Mouse (Mus musculus): ENCODE results near the gene Fam155a.

The Fam155a gene

DNA sequence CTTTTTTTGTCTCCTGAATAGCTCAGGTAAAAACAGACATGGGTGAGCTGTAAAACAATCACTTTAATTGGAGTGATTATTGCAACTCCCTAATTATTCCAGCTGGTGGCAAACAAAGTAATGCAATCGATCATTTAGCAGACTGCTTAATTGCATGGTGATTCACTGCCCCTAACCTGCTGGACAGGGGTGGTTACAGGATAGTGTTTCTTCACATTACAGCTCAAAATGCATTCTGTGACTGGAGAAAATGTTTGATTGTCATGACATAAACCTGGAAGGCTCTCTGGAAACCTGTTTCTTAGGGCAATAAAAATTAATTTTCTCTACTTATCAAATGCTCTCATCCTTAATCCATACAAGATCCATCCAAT, 276.7 kb downstream of the Fam155a start:
- no peak for DNase-seq (ENCODE audit: extremely low read depth, insufficient read length, low spot score)

DNA sequence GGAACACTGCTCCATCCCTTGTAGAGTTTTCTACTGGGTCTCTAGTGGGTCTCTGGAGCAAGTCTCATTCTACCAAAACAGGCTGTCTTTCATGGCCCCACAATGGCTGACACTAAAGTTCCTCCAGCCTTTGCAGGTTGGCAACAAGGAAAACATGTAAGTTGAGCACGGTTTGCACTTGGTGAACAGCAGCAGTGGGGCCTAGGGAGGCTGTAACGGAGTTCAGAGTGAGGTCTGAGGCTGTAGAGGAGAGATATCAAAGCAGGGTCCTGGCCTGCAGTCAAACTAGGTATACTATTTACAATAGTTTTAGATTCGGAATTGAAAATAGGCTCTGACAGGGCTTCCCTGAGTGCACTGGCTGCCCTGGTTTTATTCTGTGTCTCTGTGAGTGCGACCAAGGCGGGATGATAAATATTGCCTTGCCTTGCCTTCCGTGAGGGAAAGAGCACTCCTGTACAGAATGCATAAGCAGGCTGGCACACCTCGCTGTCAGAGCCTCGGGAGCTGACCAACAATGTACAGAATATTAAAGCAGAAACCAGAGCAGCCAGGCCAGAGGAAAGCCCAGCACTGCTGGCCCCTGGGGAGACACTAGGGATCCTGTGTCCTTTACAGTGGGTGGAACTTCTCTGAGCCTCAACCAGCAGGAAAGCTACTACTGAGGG, 277.3 kb downstream of the Fam155a start:
- no peak for DNase-seq (ENCODE audit: extremely low read depth, insufficient read length, low spot score)

DNA sequence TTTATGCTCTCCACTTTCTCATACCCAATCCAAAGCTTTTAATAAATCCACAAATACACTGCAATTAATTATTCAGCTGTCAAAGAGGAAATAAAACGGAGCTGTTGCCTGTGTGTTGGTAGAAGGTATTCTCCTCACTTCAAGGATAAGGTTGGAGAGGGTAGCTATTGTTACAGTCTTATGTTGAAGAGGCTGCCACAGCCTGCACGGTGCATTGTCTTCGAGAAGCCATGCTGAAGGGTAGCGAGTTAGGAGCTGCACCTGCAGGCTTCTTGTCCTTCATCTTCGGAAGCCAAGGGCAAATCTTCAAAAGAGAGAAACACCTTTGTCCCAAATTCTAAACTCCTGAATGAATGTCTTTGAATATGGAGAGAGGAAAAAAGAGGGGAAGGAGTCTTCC, 288.4 kb downstream of the Fam155a start:
- no peak for DNase-seq (ENCODE audit: extremely low read depth, insufficient read length, low spot score)

DNA sequence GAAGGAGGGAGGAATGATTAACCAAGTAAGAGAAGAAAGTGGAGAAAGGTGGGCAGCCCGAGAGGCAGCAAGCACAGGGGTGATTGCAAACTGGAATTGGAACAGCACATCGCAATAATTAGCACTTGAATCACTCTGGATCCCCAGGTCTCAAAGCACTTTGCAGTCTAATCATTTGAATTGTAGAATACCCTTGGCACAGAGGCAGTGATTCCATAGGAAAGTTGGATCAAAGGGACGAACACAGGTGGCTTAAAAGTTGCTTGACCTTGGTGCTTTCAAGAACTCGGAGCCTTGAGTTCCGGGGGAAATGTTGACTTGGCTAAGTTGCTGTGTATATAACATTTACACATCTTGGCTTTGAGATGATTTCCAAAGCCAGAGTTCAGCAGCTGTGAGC, 299.7 kb downstream of the Fam155a start:
- DNase-seq (ENCODE audit: extremely low read depth, insufficient read length, low spot score), result no peak

DNA sequence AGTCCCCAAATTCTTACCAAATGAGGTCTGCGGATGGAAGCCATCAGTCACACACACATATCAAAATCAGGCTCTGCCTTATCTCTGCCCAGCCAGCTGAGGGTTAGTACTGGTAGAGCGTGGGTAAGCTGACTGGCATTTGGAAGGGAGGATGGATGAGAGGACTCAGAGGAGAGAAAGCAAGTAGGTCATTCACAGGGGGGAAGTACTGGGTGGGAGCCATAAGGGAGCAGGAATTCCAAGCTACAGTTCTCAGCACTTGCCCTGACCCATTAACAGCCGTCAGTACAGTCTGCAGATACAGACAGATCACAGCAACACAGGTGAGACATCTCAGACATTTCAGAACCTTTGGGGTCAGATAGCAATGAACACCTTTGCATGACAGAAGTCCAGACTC, 300.8 kb downstream of the Fam155a start:
- no peak for DNase-seq (ENCODE audit: extremely low read depth, insufficient read length, low spot score)

- DNase-seq (ENCODE audit: extremely low read depth, insufficient read length, low spot score), result no peak
These were observed 309.9 kb downstream of the Fam155a start for GRCm38 (mm10) chr8:9461111-9461510.

DNA sequence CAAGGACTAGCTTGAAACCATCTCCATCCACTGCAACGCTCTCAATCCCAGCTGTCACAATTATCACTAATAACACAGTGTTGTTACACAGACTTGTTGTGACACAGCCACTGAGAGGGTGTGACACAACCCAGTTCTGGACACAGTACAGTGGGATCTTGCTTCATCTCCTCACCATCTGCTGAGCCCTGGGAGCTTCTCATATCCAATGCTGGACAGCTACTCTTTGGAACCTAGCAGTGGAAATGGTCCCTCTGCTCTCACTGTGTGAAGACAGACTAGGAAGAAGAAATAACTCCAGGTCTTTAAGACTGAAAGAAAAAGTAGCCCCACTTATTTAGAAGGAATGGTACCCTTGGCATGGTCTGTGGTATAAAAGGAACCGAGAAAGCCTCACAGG, 310.3 kb downstream of the Fam155a start:
- DNase-seq (ENCODE audit: extremely low read depth, insufficient read length, low spot score), result no peak

- DNase-seq (ENCODE audit: extremely low read depth, insufficient read length, low spot score), result no peak
These were observed 312.3 kb downstream of the Fam155a start for GRCm38 (mm10) chr8:9458614-9459013.

GRCm38 (mm10) chr8:9455138-9455537, 315.8 kb downstream of the Fam155a start:
- no peak for DNase-seq (ENCODE audit: extremely low read depth, insufficient read length, low spot score)

- DNase-seq (ENCODE audit: extremely low read depth, insufficient read length, low spot score), result no peak
These were observed 317.2 kb downstream of the Fam155a start for GRCm38 (mm10) chr8:9453742-9454141.

DNA sequence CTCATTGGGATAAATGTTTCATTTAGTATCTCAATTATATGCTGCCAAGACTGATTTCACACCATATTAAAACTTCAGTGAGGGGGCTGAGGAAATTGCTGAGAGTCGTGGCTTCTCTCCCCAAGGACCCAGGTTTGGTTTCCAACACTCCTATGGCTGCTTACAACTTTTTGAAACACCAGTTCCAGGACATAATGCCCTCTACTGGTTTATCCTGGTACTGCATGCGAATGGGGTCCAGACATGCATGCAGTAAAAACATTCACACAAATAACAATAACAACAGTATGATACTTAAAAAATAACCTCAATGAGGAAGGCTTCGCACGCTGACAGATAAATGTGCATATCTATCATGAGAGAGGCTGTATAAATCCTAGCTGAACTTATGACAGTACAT, 319.4 kb downstream of the Fam155a start:
- no peak for DNase-seq (ENCODE audit: extremely low read depth, insufficient read length, low spot score)

GRCm38 (mm10) chr8:9448613-9449012, 322.3 kb downstream of the Fam155a start:
- no peak for DNase-seq (ENCODE audit: extremely low read depth, insufficient read length, low spot score)

DNA sequence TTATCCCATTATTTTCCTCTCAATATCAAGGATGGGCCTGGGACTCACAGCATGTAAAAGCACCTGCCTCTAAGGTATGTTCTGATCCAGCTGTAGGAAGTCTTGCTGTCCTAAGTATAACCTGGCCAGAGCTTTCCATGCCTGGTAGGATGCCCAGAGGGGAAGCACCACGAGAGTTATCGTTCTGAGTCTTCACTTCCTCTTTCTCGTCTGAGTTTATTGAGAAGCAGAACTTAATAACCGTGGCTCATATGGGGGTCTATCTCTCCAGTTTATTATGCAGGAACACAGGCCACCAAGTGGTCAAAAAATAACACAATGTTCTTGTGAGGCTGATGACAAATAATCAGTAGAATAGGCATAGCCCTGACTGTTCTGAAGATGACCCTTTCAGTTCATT, 333.1 kb downstream of the Fam155a start:
- no peak for DNase-seq (ENCODE audit: extremely low read depth, insufficient read length, low spot score)

DNA sequence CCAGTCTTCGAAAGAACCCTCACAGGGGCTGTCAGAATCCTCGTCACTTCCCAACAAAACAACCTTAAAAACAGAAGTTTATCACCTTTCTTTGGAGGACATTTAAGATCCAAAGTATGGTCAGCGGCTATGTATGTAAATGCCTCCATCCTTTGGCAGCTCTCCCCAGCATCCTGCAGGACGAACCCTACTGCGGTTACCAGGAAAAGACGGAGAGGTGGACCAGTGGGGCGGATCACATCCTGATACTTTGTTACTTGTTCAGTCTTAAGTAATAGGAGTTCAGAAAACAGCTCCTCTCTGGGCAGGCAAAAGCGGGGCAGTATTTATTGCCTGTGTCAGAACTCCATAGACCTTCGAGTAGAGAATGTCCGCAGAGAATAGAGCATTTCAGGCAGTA, 335.5 kb downstream of the Fam155a start:
- DNase-seq (ENCODE audit: extremely low read depth, insufficient read length, low spot score), result no peak

DNA sequence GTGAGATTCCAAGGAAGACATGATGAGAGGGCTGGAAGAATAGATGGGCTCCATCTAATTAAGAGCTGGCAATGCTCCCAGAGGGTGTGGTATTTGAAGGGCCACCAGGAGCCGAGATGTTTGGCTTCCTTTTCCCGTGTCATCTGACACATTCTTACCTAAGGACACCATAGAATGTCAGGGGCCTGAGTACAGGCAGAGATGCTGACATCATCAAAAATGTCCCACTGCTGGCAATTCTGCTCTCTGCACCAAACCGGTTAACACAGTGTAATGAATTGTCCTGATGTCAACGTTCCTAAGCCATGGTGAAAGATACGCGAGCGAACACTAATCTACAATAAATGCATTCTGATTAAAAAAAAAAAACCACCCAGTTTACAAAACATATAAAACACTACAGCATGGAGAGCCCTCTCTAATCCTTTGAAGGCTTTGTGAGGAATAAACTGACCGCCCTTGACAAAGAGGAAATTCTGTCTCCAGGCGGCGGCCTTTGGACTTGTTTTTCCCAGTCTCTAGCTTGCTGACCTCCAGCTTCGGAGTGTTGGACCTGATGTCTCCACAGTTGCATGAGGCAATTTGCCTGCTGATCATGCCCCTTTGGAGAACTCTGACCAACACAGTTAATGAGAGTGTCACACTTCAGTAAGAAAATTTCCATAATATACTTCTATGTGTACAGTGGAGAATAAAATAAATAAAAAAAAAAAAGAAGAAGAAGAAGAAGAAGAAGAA, 338.2 kb downstream of the Fam155a start:
- DNase-seq (ENCODE audit: extremely low read depth, insufficient read length, low spot score), result no peak

- DNase-seq (ENCODE audit: extremely low read depth, insufficient read length, low spot score), result no peak
These were observed 342.1 kb downstream of the Fam155a start for GRCm38 (mm10) chr8:9428846-9429245.

DNA sequence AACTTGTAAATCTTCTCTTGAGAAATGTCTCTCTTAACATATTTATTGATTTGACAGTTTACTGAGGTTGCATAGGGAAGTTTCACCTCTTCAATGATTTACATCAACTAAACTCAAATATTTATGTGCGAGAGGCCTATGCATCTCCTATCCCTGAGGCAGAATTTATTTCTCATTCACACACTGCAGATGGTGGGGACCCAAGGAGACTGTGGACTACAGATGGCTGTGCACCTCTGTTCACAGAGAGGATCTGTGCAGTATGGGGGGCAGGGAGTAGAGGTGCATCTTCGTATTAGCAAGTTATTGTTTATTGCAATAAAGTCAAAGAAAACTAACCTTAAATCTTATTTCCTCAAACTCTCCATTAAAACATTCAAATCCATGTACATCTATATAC, 346.9 kb downstream of the Fam155a start:
- DNase-seq (ENCODE audit: extremely low read depth, insufficient read length, low spot score), result no peak

DNA sequence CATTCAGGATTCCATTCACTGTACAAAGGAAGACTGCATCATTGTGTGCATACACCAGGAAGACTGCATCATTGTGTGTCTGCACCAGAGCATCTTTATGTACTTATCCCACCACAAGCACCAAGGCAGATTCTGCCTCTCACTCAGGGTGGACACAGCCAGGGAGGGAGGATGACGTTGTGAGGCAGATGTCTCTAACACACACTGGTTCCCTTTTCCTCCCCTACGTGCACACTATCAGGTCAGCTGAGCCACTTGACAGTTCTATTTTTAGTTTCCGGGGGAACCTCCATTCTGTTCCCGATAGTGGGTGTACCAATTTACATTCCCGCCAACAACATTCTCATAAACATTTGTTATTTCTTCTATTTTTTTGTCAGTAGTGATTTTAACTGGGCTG, 347.4 kb downstream of the Fam155a start:
- no peak for DNase-seq (ENCODE audit: extremely low read depth, insufficient read length, low spot score)

DNA sequence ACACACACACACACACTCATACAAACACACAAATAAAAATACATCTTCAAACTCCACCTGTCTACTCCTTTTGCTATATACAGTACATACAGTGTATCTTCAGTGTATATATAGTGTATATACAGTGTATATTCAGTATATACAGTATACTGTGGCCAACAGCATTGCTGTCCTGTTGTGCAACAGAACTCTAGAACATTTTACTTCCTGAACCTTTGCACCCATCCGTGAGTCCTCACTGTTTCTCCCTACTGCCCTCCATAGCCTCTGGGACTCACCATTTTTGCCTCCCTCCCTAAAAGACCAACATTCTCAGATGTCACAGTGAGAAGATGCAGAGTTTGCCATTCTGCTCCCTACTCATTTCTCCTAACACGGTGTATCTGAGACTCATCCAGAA, 347.8 kb downstream of the Fam155a start:
- no peak for DNase-seq (ENCODE audit: extremely low read depth, insufficient read length, low spot score)

DNA sequence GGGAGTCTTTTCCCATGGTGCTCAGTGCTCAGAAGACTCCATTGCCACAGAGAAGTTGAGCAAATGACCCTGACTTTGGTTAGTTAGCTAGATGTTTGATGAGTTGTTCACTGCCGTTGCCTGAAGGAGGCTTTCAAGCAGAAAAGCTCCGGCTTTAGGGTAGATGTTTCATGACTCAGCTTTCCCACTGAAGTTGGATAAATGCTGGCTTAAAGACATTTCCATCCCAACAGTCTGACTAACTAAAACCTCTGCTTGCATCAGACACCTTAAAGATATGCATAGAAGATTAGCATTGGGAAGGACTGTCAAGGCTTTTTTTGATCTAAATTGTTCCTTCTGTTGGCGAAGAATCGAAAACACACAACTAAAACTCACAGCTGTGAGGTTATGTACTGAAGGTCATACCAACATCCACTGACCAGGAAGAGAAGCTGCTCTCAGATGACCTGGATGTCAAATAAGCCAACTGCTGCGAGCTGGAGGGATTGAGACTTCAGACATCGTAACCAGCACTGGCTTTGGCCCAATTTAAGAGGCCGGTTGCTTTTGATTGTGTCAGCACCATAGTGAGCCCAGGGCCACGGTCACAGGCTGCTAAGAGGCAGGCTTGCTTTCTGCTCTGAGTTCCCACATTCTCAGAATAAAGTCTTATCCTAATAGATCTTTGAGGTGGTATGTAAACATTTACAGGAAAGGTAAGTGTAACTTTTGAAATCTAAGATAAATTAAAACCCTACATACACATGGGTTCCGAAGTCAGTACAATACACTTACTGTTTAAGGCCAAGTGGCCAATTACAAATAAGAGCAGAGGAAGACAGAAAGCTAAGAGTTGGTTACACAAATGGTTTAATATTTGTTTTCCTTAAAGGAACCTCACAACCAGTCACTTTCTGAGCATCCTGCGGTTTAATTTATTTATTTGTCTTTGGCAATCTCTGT, 351.8 kb downstream of the Fam155a start:
- DNase-seq (ENCODE audit: extremely low read depth, insufficient read length, low spot score), result no peak

DNA sequence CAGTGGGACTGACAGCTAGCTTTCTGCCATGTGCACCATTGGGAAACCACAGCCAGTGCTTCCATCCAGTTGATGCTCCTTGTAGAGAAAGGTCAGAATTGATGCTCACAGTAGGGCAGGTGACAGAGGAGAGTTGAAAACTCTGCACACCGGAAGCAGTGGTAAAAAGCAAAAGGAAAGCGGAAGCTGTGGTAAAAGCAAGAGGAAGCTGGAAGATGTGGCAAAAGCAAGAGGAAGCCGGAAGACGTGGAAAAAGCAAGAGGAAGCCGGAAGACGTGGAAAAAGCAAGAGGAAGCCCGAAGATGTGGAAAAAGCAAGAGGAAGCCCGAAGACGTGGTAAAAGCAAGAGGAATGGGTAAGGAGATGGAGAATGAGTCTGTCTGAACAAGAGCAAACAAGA, 354.8 kb downstream of the Fam155a start:
- DNase-seq (ENCODE audit: extremely low read depth, insufficient read length, low spot score), result no peak

Measured in 3134 (cell line).